In genomic region chr2:103635731-103636487, GRCm38 (mm10) we compare ENCODE assay signal across 18 mouse cellular contexts.
"Had no signal": no experiment of that assay in that cellular context is flagged by ENCODE, and none has a peak within 500 bp of the region (broad histone marks: within the 10 kb centered on the region; RNA-seq: fewer than 3 reads in every experiment).

No protein-coding gene starts in this region.

- H3K4me2 ChIP-seq: limb, embryonic 12.5 days; limb, embryonic 15.5 days; liver, embryonic 11.5 days; lung, embryonic 14.5 days; midbrain, embryonic 12.5 days had no signal

- H3K27me3 ChIP-seq: limb, embryonic 12.5 days; limb, embryonic 15.5 days had no signal

- H3K27ac ChIP-seq: kidney, postnatal 0 days; limb, embryonic 12.5 days; limb, embryonic 15.5 days; liver, embryonic 14.5 days; macrophage; midbrain, embryonic 12.5 days had no signal

- H3K9ac ChIP-seq: limb, embryonic 12.5 days; limb, embryonic 15.5 days; liver, embryonic 14.5 days; liver, postnatal 0 days; lung, embryonic 14.5 days; midbrain, embryonic 12.5 days had no signal

- H3K36me3 ChIP-seq: limb, embryonic 12.5 days; limb, embryonic 15.5 days; midbrain, embryonic 12.5 days had no signal

- H3K9me3 ChIP-seq: limb, embryonic 12.5 days; limb, embryonic 15.5 days; megakaryocyte, embryonic 14.5 days; midbrain, embryonic 12.5 days had no signal

- ATAC-seq: intestine, postnatal 0 days; liver, postnatal 0 days; lung, postnatal 0 days had no signal

- DNase-seq: kidney, adult 2 months; kidney, postnatal 36 days; layer of hippocampus, postnatal 36 days; left cerebral cortex, postnatal 4 days; liver, postnatal 0 days; lung, embryonic 14.5 days; thymus, adult 18-20 months; thymus, postnatal 36 days had no signal

- H3K4me3 ChIP-seq: limb, embryonic 12.5 days; limb, embryonic 15.5 days; megakaryocyte, embryonic 14.5 days; midbrain, embryonic 12.5 days had no signal
